Mouse (Mus musculus): ENCODE measurements at regions not wholly inside any gene's neighbourhood (a gene's known extent, or its start where the extent isn't known, plus 50 kb on each side); places are given as distances from the start of the nearest gene placed in this dataset.

GRCm38 (mm10) chr1:184559543-184559942, 172.9 kb downstream of the Hlx start:
- TF ChIP-seq CTCF (IDR thresholded peaks at IDR 0.05; ENCODE audit: low read depth, low read length) (no peak), EP300 (IDR thresholded peaks at IDR 0.05; ENCODE audit: insufficient read depth, low read depth, low read length) (no peak)

Data from ES-Bruce4 (cell line).